Mouse (Mus musculus) midbrain, embryonic 14.5 days (tissue): ENCODE measurements at regions not wholly inside any gene's neighbourhood (a gene's known extent, or its start where the extent isn't known, plus 50 kb on each side); places are given as distances from the start of the nearest gene placed in this dataset.

Experiments
- ATAC-seq: fragments of 200-750 bp; cut with Nextera tagmentation; 2 replicates; pipeline ENCODE4 v1.8.0; 2017; ENCODE audit warnings: moderate number of reproducible peaks, moderate library complexity; ENCODE audit not compliant: low FRiP score, low TSS enrichment
- DNase-seq: peaks from one replicate; pipeline ENCODE4 v3.0.0-alpha.2; 2015
- H3K27ac ChIP-seq: fragments of 300-500 bp; sonication (generic); replicated peaks from 2 replicates; pipeline ENCODE4 v1.5.1; 2014; ENCODE audit warnings: mild to moderate bottlenecking, low read depth, low read length, moderate library complexity
- H3K27me3 ChIP-seq: fragments of 300-500 bp; sonication (generic); 2 replicates; pipeline ENCODE4 v1.6.1; 2014; ENCODE audit warnings: low read length, control low read depth, mixed read lengths; ENCODE audit not compliant: control insufficient read depth, insufficient read depth
- H3K36me3 ChIP-seq: fragments of 300-500 bp; sonication (generic); 2 replicates; pipeline ENCODE4 v1.6.1; 2014; ENCODE audit warnings: low read length, control low read depth; ENCODE audit not compliant: control insufficient read depth, insufficient read depth
- H3K4me1 ChIP-seq: fragments of 300-500 bp; sonication (generic); 2 replicates; pipeline ENCODE4 v1.6.1; 2014; ENCODE audit warnings: mild to moderate bottlenecking, antibody characterized with exemption, low read length, control low read depth; ENCODE audit not compliant: control insufficient read depth, insufficient read depth
- H3K4me2 ChIP-seq: fragments of 300-500 bp; sonication (generic); 2 replicates; pipeline ENCODE4 v1.6.1; 2014; ENCODE audit warnings: mild to moderate bottlenecking, low read length, moderate library complexity
- H3K4me3 ChIP-seq: fragments of 300-500 bp; sonication (generic); replicated peaks from 2 replicates; pipeline ENCODE4 v1.5.1; 2014; ENCODE audit warnings: low read depth, low read length
- H3K9ac ChIP-seq: fragments of 300-500 bp; sonication (generic); replicated peaks from 2 replicates; pipeline ENCODE4 v1.6.1; 2014; ENCODE audit warnings: mild to moderate bottlenecking, low read length, moderate library complexity
- H3K9me3 ChIP-seq: fragments of 300-500 bp; sonication (generic); 2 replicates; pipeline ENCODE4 v1.6.1; 2016; ENCODE audit warnings: low read length, control low read depth, mixed read lengths; ENCODE audit not compliant: control insufficient read depth
- WGBS: fragments of 180-500 bp; shearing (Covaris S2); extraction: QIAGEN DNeasy Blood & Tissue Kit; methylation state at CpG from one replicate; pipeline ENCODE4 v1.1.7; 2014; 5-methylcytosine and 5-hydroxymethylcytosine counted together

GRCm38 (mm10) chr12:65325347-65325746 is 100.0 kb downstream of the Wdr20rt start:
- WGBS: 67% methylated on average over 1 of the region's 1 CpGs
- no peak overlapping the region for H3K4me2 ChIP-seq

GRCm38 (mm10) chr12:65328532-65328931 is 103.2 kb downstream of the Wdr20rt start:
- no peak overlapping the region for H3K4me3 ChIP-seq
- H3K4me1 ChIP-seq: no peaks in the 10 kb centered on the region
- no peaks in the 10 kb centered on the region for H3K36me3 ChIP-seq
- no peaks in the 10 kb centered on the region for H3K27me3 ChIP-seq
- no peak for ATAC-seq
- no peak overlapping the region for H3K9ac ChIP-seq
- H3K9me3 ChIP-seq: no peaks in the 10 kb centered on the region
- no peak for DNase-seq
- no peak overlapping the region for H3K4me2 ChIP-seq
- H3K27ac ChIP-seq: no peak overlapping the region
- 81% methylated on average over 5 of the region's 5 CpGs for WGBS

More at GRCm38 (mm10) chr12:65325347-65325746, 100.0 kb downstream of the Wdr20rt start:
- no peaks in the 10 kb centered on the region for H3K9me3 ChIP-seq
- no peaks in the 10 kb centered on the region for H3K36me3 ChIP-seq
- no peak overlapping the region for H3K9ac ChIP-seq
- no peak for DNase-seq
- no peaks in the 10 kb centered on the region for H3K27me3 ChIP-seq
- no peak overlapping the region for H3K27ac ChIP-seq
- no peak for ATAC-seq
- H3K4me3 ChIP-seq: no peak overlapping the region
- H3K4me1 ChIP-seq: no peaks in the 10 kb centered on the region

GRCm38 (mm10) chr12:65329678-65330077 is 104.4 kb downstream of the Wdr20rt start:
- DNase-seq (no peak), ATAC-seq (no peak)
- Histone ChIP-seq H3K9ac (no peak overlapping the region), H3K27me3 (no peaks in the 10 kb centered on the region), H3K4me2 (no peak overlapping the region), H3K9me3 (no peaks in the 10 kb centered on the region), H3K4me3 (no peak overlapping the region), H3K4me1 (no peaks in the 10 kb centered on the region), H3K27ac (no peak overlapping the region), H3K36me3 (no peaks in the 10 kb centered on the region)

- no peak for ATAC-seq
- 55% methylated on average over 2 of the region's 2 CpGs for WGBS
- H3K4me1 ChIP-seq: no peaks in the 10 kb centered on the region
- no peak overlapping the region for H3K4me3 ChIP-seq
- peak; percentile 18 for DNase-seq
- no peaks in the 10 kb centered on the region for H3K27me3 ChIP-seq
- no peaks in the 10 kb centered on the region for H3K36me3 ChIP-seq
- H3K9ac ChIP-seq: no peak overlapping the region
- no peak overlapping the region for H3K4me2 ChIP-seq
- no peak overlapping the region for H3K27ac ChIP-seq
- H3K9me3 ChIP-seq: no peaks in the 10 kb centered on the region
Observed at GRCm38 (mm10) chr12:65340009-65340408, 114.7 kb downstream of the Wdr20rt start.

DNA sequence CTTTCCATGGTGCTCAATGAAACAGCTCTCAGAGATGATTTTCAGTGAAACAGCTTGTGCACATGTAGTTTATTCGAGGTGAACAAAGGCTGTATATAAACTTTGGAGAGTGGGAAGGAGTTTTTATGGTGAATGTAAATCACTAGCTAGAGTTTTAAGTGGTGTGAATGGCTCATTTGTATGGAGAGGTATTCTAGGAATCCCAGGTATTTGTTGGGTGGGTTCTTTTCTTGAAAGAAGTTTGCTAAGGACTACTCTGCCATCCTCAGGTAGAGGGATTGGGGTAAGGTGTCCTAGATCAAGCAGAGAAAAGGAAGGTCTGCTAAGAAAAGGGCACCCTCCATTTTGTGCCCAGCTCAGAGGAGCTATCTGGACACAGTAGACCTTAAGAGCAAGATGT is 121.9 kb downstream of the Wdr20rt start:
- H3K4me2 ChIP-seq: no peak overlapping the region
- no peak overlapping the region for H3K4me3 ChIP-seq
- no peaks in the 10 kb centered on the region for H3K4me1 ChIP-seq
- H3K27ac ChIP-seq: no peak overlapping the region
- no peaks in the 10 kb centered on the region for H3K36me3 ChIP-seq
- ATAC-seq (no peak), DNase-seq (no peak)
- H3K27me3 ChIP-seq: no peaks in the 10 kb centered on the region
- WGBS: 67% methylated on average over 1 of the region's 1 CpGs
- no peak overlapping the region for H3K9ac ChIP-seq
- H3K9me3 ChIP-seq: no peaks in the 10 kb centered on the region

- Histone ChIP-seq H3K9ac (no peak overlapping the region), H3K4me2 (no peak overlapping the region), H3K27ac (no peak overlapping the region), H3K36me3 (no peaks in the 10 kb centered on the region), H3K9me3 (no peaks in the 10 kb centered on the region), H3K4me1 (no peaks in the 10 kb centered on the region), H3K27me3 (no peaks in the 10 kb centered on the region), H3K4me3 (no peak overlapping the region)
- DNase-seq (peak; percentile 24), ATAC-seq (no peak; the same call in 1 of the 2 replicates)
- WGBS: 55% methylated on average over 4 of the region's 4 CpGs
Observed at GRCm38 (mm10) chr12:65349535-65349934, 124.2 kb downstream of the Wdr20rt start.

GRCm38 (mm10) chr12:65364179-65364578 is 138.9 kb downstream of the Wdr20rt start:
- H3K4me3 ChIP-seq: no peak overlapping the region
- no peak overlapping the region for H3K27ac ChIP-seq
- H3K4me2 ChIP-seq: no peak overlapping the region
- DNase-seq (no peak), ATAC-seq (no peak)
- H3K9me3 ChIP-seq: no peaks in the 10 kb centered on the region
- WGBS: 67% methylated on average over 4 of the region's 4 CpGs
- no peaks in the 10 kb centered on the region for H3K36me3 ChIP-seq
- no peak overlapping the region for H3K9ac ChIP-seq
- no peaks in the 10 kb centered on the region for H3K4me1 ChIP-seq
- H3K27me3 ChIP-seq: no peaks in the 10 kb centered on the region

DNA sequence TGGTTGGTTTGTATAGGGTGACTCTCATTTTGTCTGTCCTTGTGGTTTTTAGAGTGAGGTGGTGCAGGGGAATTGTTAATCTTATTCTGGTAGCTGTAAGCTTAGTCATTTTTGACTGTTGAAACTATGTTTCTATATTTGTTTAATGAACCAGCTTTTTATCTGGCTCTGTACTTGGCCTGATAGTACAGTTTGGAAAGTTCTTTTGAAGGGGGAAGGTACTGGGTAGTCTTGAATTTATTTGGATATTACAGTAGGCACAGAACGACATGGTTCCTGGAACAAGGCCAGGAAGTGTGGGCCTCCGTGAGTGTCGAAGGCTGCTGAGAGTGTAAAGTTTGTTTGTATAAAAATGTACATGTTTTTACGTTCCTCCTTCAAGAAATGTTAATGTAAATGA is 142.0 kb downstream of the Wdr20rt start:
- H3K9me3 ChIP-seq: no peaks in the 10 kb centered on the region
- H3K4me2 ChIP-seq: no peak overlapping the region
- 79% methylated on average over 4 of the region's 4 CpGs for WGBS
- H3K27ac ChIP-seq: no peak overlapping the region
- no peaks in the 10 kb centered on the region for H3K27me3 ChIP-seq
- DNase-seq: no peak
- H3K4me3 ChIP-seq: no peak overlapping the region
- no peaks in the 10 kb centered on the region for H3K4me1 ChIP-seq
- ATAC-seq: no peak
- no peak overlapping the region for H3K9ac ChIP-seq
- no peaks in the 10 kb centered on the region for H3K36me3 ChIP-seq

GRCm38 (mm10) chr12:65367866-65368419 is 142.6 kb downstream of the Wdr20rt start:
- ATAC-seq (no peak), DNase-seq (no peak)
- no peak overlapping the region for H3K27ac ChIP-seq
- 86% methylated on average over 1 of the region's 1 CpGs for WGBS
- no peaks in the 10 kb centered on the region for H3K4me1 ChIP-seq
- no peak overlapping the region for H3K9ac ChIP-seq
- no peaks in the 10 kb centered on the region for H3K9me3 ChIP-seq
- H3K4me2 ChIP-seq: no peak overlapping the region
- H3K4me3 ChIP-seq: no peak overlapping the region
- no peaks in the 10 kb centered on the region for H3K27me3 ChIP-seq
- H3K36me3 ChIP-seq: no peaks in the 10 kb centered on the region
